Mouse (Mus musculus): ENCODE measurements around the gene Vwde.

GRCm38 (mm10) chr6:13169459-13170150 is 55.2 kb downstream of the Vwde start:
- TF ChIP-seq GATA1 (IDR thresholded peaks at IDR 0.05; ENCODE audit: borderline replicate concordance, low read length) (no peak), TAL1 (conservative IDR thresholded peaks at IDR 0.05; ENCODE audit: low read depth, low read length) (no peak), CTCF (IDR thresholded peaks at IDR 0.05; ENCODE audit: low read depth, low read length) (no peak)
